Mouse (Mus musculus) erythroblast, embryonic 14.5 days (primary cell): ENCODE data around the gene Ugt1a7c.
"Not testable (repeated sequence)": the region's sequence is repeated elsewhere in the genome, so short reads cannot be mapped to it uniquely, and the experiment has no call there.

Experiments
- GATA1 ChIP-seq: IDR thresholded peaks from 2 replicates; pipeline ENCODE4 v1.6.1; 2012; ENCODE audit warnings: low read length, inconsistent platforms, mixed read lengths
- TAL1 ChIP-seq: IDR thresholded peaks from 3 replicates; pipeline ENCODE4 v1.6.1; 2012; ENCODE audit warnings: low read length, inconsistent platforms, mixed read lengths

- not testable (repeated sequence) for TF ChIP-seq GATA1, TAL1
These were observed 77.3 kb downstream of the Ugt1a7c start for GRCm38 (mm10) chr1:88172190-88172589.
